Mouse (Mus musculus) ovary, postnatal 10 days (tissue): ENCODE measurements around the gene Olfr1349.
"Not testable (repeated sequence)": the region's sequence is repeated elsewhere in the genome, so short reads cannot be mapped to it uniquely, and the experiment has no call there.

ENCODE experiments used
- DNase-seq: peaks from one replicate; pipeline ENCODE4 v3.0.0; 2022; ENCODE audit warnings: low spot score

Gene Olfr1349

GRCm38 (mm10) chr7:6522850-6523249, at the start of gene Olfr1349:
Olfr1349 (minus strand) TSS chr7:6522950.
- DNase-seq, result no peak

- DNase-seq, result no peak
These were observed 41.8 kb upstream of the Olfr1349 start, which contains the start of gene Olfr1350 for GRCm38 (mm10) chr7:6564541-6564940. Olfr1350 (plus strand) TSS chr7:6564841.

GRCm38 (mm10) chr7:6526141-6526540, 3.4 kb upstream of the Olfr1349 start:
- DNase-seq, result no peak

GRCm38 (mm10) chr7:6525001-6525400, 2.3 kb upstream of the Olfr1349 start:
- DNase-seq, result no peak

GRCm38 (mm10) chr7:6521666-6522065, 1.1 kb downstream of the Olfr1349 start:
- no peak for DNase-seq

- no peak for DNase-seq
These were observed 14.1 kb downstream of the Olfr1349 start, which contains the start of gene Olfr1348 for GRCm38 (mm10) chr7:6508648-6509047. Olfr1348 (minus strand) TSS chr7:6508748.

- DNase-seq, result no peak
These were observed 23.1 kb downstream of the Olfr1349 start, which contains the start of gene Olfr1347 for GRCm38 (mm10) chr7:6499655-6500054. Olfr1347 (minus strand) TSS chr7:6499755.

- DNase-seq, result no peak
These were observed 35.9 kb downstream of the Olfr1349 start, which contains the start of gene Olfr5 for GRCm38 (mm10) chr7:6486841-6487240. Olfr5 (minus strand) TSS chr7:6486941.

GRCm38 (mm10) chr7:6477633-6478032, 45.1 kb downstream of the Olfr1349 start:
- not testable (repeated sequence) for DNase-seq

- DNase-seq, result no peak
These were observed 55.8 kb downstream of the Olfr1349 start, which contains the start of gene Olfr1346 for GRCm38 (mm10) chr7:6466951-6467350. Olfr1346 (plus strand) TSS chr7:6467101.
